Mouse (Mus musculus): ENCODE measurements around the gene Nxph4. TPM values are rescaled to one million over a fixed set of nuclear protein-coding genes. Genes with fewer than 3 reads are reported as not detected.

Gene Nxph4
- polyA plus RNA-seq, 1 experiment from 2014 or later, result 4.4 TPM

DNA sequence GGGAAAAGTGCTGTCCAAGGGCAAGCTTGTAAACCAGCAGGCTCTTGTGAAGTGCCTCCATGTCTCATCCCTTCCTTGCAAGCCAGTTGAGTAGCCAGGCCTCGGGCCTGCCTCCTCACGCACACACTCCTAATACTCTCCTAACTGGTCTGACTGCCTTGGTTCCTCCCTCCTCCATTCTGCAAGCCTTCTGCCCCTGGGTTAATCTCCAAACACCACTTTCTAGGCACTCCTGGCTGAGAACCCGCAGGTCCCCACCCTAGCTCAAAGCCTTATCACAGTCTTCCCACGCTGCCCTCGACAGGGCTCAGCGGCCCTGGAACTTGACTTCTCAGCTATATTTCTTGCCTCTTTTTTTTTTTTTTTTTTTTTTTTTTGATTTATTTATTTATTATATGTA, 36.0 kb upstream of the Nxph4 start:
- ATAC-seq, result peak; percentile 62
- H3K9me3 ChIP-seq (ENCODE audit: control insufficient read depth, low read length), result no peaks in the 10 kb centered on the region
- H3K4me3 ChIP-seq (ENCODE audit: low read length), result no peak overlapping the region
- WGBS, result 50% methylated on average over 6 of the region's 6 CpGs
- H3K27me3 ChIP-seq (replicated peaks; ENCODE audit: control insufficient read depth, insufficient read depth, low read length), result no peaks in the 10 kb centered on the region
- H3K9ac ChIP-seq (ENCODE audit: low read depth, low read length), result no peak overlapping the region
- H3K27ac ChIP-seq (ENCODE audit: low read length), result peak overlapping the region; percentile 59
- no peak overlapping the region for H3K4me2 ChIP-seq (ENCODE audit: low read depth, low read length)
- peaks cover 43% of the 10 kb centered on the region for H3K36me3 ChIP-seq (ENCODE audit: control insufficient read depth, insufficient read depth, low read length)
- peaks cover 7% of the 10 kb centered on the region for H3K4me1 ChIP-seq (ENCODE audit: control insufficient read depth, insufficient read depth, low read length)

GRCm38 (mm10) chr10:127569450-127569849, 35.1 kb upstream of the Nxph4 start:
- ATAC-seq, result peak; percentile 56; the same call in 1 of the 2 replicates
- Histone ChIP-seq H3K4me1 (ENCODE audit: control insufficient read depth, insufficient read depth, low read length) (peaks cover 7% of the 10 kb centered on the region), H3K9ac (ENCODE audit: low read depth, low read length) (no peak overlapping the region), H3K27me3 (replicated peaks; ENCODE audit: control insufficient read depth, insufficient read depth, low read length) (no peaks in the 10 kb centered on the region), H3K4me3 (ENCODE audit: low read length) (no peak overlapping the region), H3K9me3 (ENCODE audit: control insufficient read depth, low read length) (no peaks in the 10 kb centered on the region), H3K36me3 (ENCODE audit: control insufficient read depth, insufficient read depth, low read length) (peaks cover 40% of the 10 kb centered on the region), H3K4me2 (ENCODE audit: low read depth, low read length) (no peak overlapping the region), H3K27ac (ENCODE audit: low read length) (no peak overlapping the region)
- 28% methylated on average over 3 of the region's 3 CpGs for WGBS

DNA sequence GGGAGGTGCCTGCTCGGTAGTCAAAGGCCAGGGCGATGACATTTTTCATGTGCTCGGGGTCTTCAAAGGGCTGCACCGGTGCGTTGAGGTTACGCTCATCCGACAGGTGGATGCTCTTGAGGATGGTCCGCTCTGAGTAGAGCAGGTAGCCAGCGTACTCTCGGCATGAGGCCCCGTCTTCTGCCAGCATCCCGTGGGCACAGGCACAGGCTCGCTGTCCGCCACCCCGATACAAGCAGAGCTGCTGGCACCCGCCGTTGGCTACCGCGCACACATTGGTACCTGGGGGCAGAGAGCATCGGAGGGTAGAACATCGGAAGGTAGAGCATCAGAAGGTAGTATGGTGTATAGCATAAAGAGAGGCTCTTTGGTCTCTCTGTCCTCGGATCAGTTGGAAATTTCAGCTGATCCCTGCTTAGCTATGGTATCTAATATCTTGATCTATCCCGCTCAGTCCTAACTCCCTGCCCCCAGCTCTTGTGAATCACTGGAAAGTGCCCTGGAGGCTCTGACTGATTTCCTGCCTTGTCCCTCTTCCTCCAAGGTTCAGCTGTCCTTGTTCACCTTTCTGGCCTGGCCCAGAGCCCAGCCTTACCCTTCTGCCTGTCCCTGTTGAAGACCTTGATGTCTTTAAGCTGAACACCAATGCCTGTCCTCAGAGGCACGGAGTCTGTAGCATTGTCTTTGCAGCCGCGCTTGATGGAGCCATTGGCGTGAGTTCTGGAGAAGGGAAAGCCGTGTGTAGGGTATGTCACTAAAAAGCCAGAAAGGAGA, 32.4 kb upstream of the Nxph4 start:
- H3K36me3 ChIP-seq (ENCODE audit: control insufficient read depth, insufficient read depth, low read length), result peaks cover 24% of the 10 kb centered on the region
- 94% methylated on average over 28 of the region's 28 CpGs for WGBS
- no peak overlapping the region for H3K4me3 ChIP-seq (ENCODE audit: low read length)
- ATAC-seq, result no peak
- no peaks in the 10 kb centered on the region for H3K9me3 ChIP-seq (ENCODE audit: control insufficient read depth, low read length)
- H3K27me3 ChIP-seq (replicated peaks; ENCODE audit: control insufficient read depth, insufficient read depth, low read length), result no peaks in the 10 kb centered on the region
- peaks cover 14% of the 10 kb centered on the region for H3K4me1 ChIP-seq (ENCODE audit: control insufficient read depth, insufficient read depth, low read length)
- H3K4me2 ChIP-seq (ENCODE audit: low read depth, low read length), result no peak overlapping the region
- no peak overlapping the region for H3K27ac ChIP-seq (ENCODE audit: low read length)
- no peak overlapping the region for H3K9ac ChIP-seq (ENCODE audit: low read depth, low read length)

- Histone ChIP-seq H3K9ac (ENCODE audit: low read depth, low read length) (no peak overlapping the region), H3K4me2 (ENCODE audit: low read depth, low read length) (no peak overlapping the region), H3K4me1 (ENCODE audit: control insufficient read depth, insufficient read depth, low read length) (peaks cover 7% of the 10 kb centered on the region), H3K4me3 (ENCODE audit: low read length) (no peak overlapping the region), H3K27ac (ENCODE audit: low read length) (0 out of 2 replicates have a peak overlapping the region, but pooled peaks have one; percentile 23), H3K27me3 (replicated peaks; ENCODE audit: control insufficient read depth, insufficient read depth, low read length) (no peaks in the 10 kb centered on the region), H3K36me3 (ENCODE audit: control insufficient read depth, insufficient read depth, low read length) (peaks cover 26% of the 10 kb centered on the region), H3K9me3 (ENCODE audit: control insufficient read depth, low read length) (no peaks in the 10 kb centered on the region)
- 39% methylated on average over 13 of the region's 13 CpGs for WGBS
- peak; percentile 81 for ATAC-seq
Measured at GRCm38 (mm10) chr10:127564301-127564700, 29.9 kb upstream of the Nxph4 start.

GRCm38 (mm10) chr10:127563840-127564239, 29.5 kb upstream of the Nxph4 start:
- 0 out of 2 replicates have a peak, but pooled peaks have one; percentile 5 for ATAC-seq
- Histone ChIP-seq H3K36me3 (ENCODE audit: control insufficient read depth, insufficient read depth, low read length) (peaks cover 26% of the 10 kb centered on the region), H3K27ac (ENCODE audit: low read length) (0 out of 2 replicates have a peak overlapping the region, but pooled peaks have one; percentile 23)

DNA sequence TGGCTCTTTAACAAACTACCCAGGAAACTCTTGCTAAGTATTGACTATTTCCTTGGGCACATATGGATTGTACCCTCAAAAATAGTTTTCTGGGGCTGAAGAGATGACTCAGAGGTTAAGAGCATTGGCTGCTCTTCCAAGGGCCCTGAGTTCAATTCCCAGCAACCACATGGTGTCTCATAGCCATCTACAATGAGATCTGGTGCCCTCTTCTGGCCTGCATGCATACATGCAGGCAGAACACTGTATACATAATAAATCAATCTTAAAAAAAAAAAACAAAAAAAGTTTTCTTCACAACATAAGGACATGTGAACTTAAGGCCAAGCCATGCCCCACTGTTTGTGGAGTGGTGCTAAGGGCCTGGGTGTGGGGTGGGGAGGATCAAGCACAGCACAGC, 26.8 kb upstream of the Nxph4 start:
- H3K27me3 ChIP-seq (replicated peaks; ENCODE audit: control insufficient read depth, insufficient read depth, low read length), result no peaks in the 10 kb centered on the region
- peaks cover 7% of the 10 kb centered on the region for H3K4me1 ChIP-seq (ENCODE audit: control insufficient read depth, insufficient read depth, low read length)
- no peak overlapping the region for H3K4me3 ChIP-seq (ENCODE audit: low read length)
- no peak overlapping the region for H3K9ac ChIP-seq (ENCODE audit: low read depth, low read length)
- no peaks in the 10 kb centered on the region for H3K9me3 ChIP-seq (ENCODE audit: control insufficient read depth, low read length)
- H3K36me3 ChIP-seq (ENCODE audit: control insufficient read depth, insufficient read depth, low read length), result peaks cover 40% of the 10 kb centered on the region
- no peak overlapping the region for H3K27ac ChIP-seq (ENCODE audit: low read length)
- no peak for ATAC-seq
- H3K4me2 ChIP-seq (ENCODE audit: low read depth, low read length), result no peak overlapping the region

More at GRCm38 (mm10) chr10:127563840-127564239, 29.5 kb upstream of the Nxph4 start:
- Histone ChIP-seq H3K27me3 (replicated peaks; ENCODE audit: control insufficient read depth, insufficient read depth, low read length) (no peaks in the 10 kb centered on the region), H3K9ac (ENCODE audit: low read depth, low read length) (no peak overlapping the region), H3K4me3 (ENCODE audit: low read length) (no peak overlapping the region), H3K4me1 (ENCODE audit: control insufficient read depth, insufficient read depth, low read length) (peaks cover 7% of the 10 kb centered on the region), H3K9me3 (ENCODE audit: control insufficient read depth, low read length) (no peaks in the 10 kb centered on the region), H3K4me2 (ENCODE audit: low read depth, low read length) (no peak overlapping the region)
- WGBS, result 68% methylated on average over 8 of the region's 8 CpGs

- no peaks in the 10 kb centered on the region for H3K27me3 ChIP-seq (replicated peaks; ENCODE audit: control insufficient read depth, insufficient read depth, low read length)
- H3K9ac ChIP-seq (ENCODE audit: low read depth, low read length), result no peak overlapping the region
- no peak for ATAC-seq
- no peak overlapping the region for H3K4me3 ChIP-seq (ENCODE audit: low read length)
- no peaks in the 10 kb centered on the region for H3K4me1 ChIP-seq (ENCODE audit: control insufficient read depth, insufficient read depth, low read length)
- no peaks in the 10 kb centered on the region for H3K9me3 ChIP-seq (ENCODE audit: control insufficient read depth, low read length)
- 92% methylated on average over 13 of the region's 13 CpGs for WGBS
- H3K27ac ChIP-seq (ENCODE audit: low read length), result no peak overlapping the region
- H3K36me3 ChIP-seq (ENCODE audit: control insufficient read depth, insufficient read depth, low read length), result peaks cover 59% of the 10 kb centered on the region
- H3K4me2 ChIP-seq (ENCODE audit: low read depth, low read length), result no peak overlapping the region
Measured at GRCm38 (mm10) chr10:127557397-127557796, 23.0 kb upstream of the Nxph4 start.

- no peaks in the 10 kb centered on the region for H3K9me3 ChIP-seq (ENCODE audit: control insufficient read depth, low read length)
- no peak overlapping the region for H3K4me2 ChIP-seq (ENCODE audit: low read depth, low read length)
- H3K9ac ChIP-seq (ENCODE audit: low read depth, low read length), result no peak overlapping the region
- no peak for ATAC-seq
- no peak overlapping the region for H3K4me3 ChIP-seq (ENCODE audit: low read length)
- peaks cover 56% of the 10 kb centered on the region for H3K36me3 ChIP-seq (ENCODE audit: control insufficient read depth, insufficient read depth, low read length)
- H3K4me1 ChIP-seq (ENCODE audit: control insufficient read depth, insufficient read depth, low read length), result no peaks in the 10 kb centered on the region
- H3K27me3 ChIP-seq (replicated peaks; ENCODE audit: control insufficient read depth, insufficient read depth, low read length), result no peaks in the 10 kb centered on the region
- H3K27ac ChIP-seq (ENCODE audit: low read length), result no peak overlapping the region
- 71% methylated on average over 18 of the region's 18 CpGs for WGBS
Measured at GRCm38 (mm10) chr10:127555703-127556102, 21.3 kb upstream of the Nxph4 start.

- no peak overlapping the region for H3K4me3 ChIP-seq (ENCODE audit: low read length)
- 91% methylated on average over 17 of the region's 17 CpGs for WGBS
- no peaks in the 10 kb centered on the region for H3K4me1 ChIP-seq (ENCODE audit: control insufficient read depth, insufficient read depth, low read length)
- H3K27ac ChIP-seq (ENCODE audit: low read length), result no peak overlapping the region
- no peaks in the 10 kb centered on the region for H3K27me3 ChIP-seq (replicated peaks; ENCODE audit: control insufficient read depth, insufficient read depth, low read length)
- H3K4me2 ChIP-seq (ENCODE audit: low read depth, low read length), result no peak overlapping the region
- H3K36me3 ChIP-seq (ENCODE audit: control insufficient read depth, insufficient read depth, low read length), result peaks cover 35% of the 10 kb centered on the region
- no peak overlapping the region for H3K9ac ChIP-seq (ENCODE audit: low read depth, low read length)
- no peaks in the 10 kb centered on the region for H3K9me3 ChIP-seq (ENCODE audit: control insufficient read depth, low read length)
- no peak for ATAC-seq
Measured at GRCm38 (mm10) chr10:127549892-127550291, 15.5 kb upstream of the Nxph4 start.

All from intestine, embryonic 16.5 days (tissue).